Mouse (Mus musculus) intestine, embryonic 16.5 days (tissue): ENCODE results near the gene Hsd17b11. TPM values are rescaled to one million over a fixed set of nuclear protein-coding genes. Genes with fewer than 3 reads are reported as not detected.
A peak's percentile ranks its signal among the peaks of the same experiment; 100 is the strongest.

Experiments used
- ATAC-seq: fragments of 200-750 bp; cut with Nextera tagmentation; 2 replicates; pipeline ENCODE4 v1.8.0; 2017; ENCODE audit warnings: moderate TSS enrichment, moderate library complexity
- H3K27ac ChIP-seq: fragments of 300-500 bp; sonication (generic); 2 replicates; pipeline ENCODE4 v1.5.1; 2014; ENCODE audit warnings: mild to moderate bottlenecking, low read length
- H3K27me3 ChIP-seq: fragments of 300-500 bp; sonication (generic); replicated peaks from 2 replicates; pipeline ENCODE4 v1.6.1; 2014; ENCODE audit warnings: low read length, control low read depth, mixed read lengths; ENCODE audit not compliant: control insufficient read depth, insufficient read depth
- H3K36me3 ChIP-seq: fragments of 300-500 bp; sonication (generic); 2 replicates; pipeline ENCODE4 v1.6.1; 2014; ENCODE audit warnings: low read length, control low read depth; ENCODE audit not compliant: control insufficient read depth, insufficient read depth
- H3K4me1 ChIP-seq: fragments of 300-500 bp; sonication (generic); 2 replicates; pipeline ENCODE4 v1.6.1; 2014; ENCODE audit warnings: low read length, control low read depth, mixed read lengths; ENCODE audit not compliant: control insufficient read depth, insufficient read depth
- H3K4me2 ChIP-seq: fragments of 300-500 bp; sonication (generic); 2 replicates; pipeline ENCODE4 v1.6.1; 2014; ENCODE audit warnings: low read depth, low read length, control low read depth
- H3K4me3 ChIP-seq: fragments of 300-500 bp; sonication (generic); 2 replicates; pipeline ENCODE4 v1.5.1; 2014; ENCODE audit warnings: mild to moderate bottlenecking, low read length
- H3K9ac ChIP-seq: fragments of 300-500 bp; sonication (generic); 2 replicates; pipeline ENCODE4 v1.6.1; 2014; ENCODE audit warnings: low read depth, low read length
- H3K9me3 ChIP-seq: fragments of 300-500 bp; sonication (generic); 2 replicates; pipeline ENCODE4 v1.6.1; 2016; ENCODE audit warnings: low read length, control low read depth; ENCODE audit not compliant: control insufficient read depth
- WGBS: fragments of 180-500 bp; shearing (Covaris S2); extraction: QIAGEN DNeasy Blood & Tissue Kit; methylation state at CpG from one replicate; pipeline ENCODE4 v1.1.7; 2014; 5-methylcytosine and 5-hydroxymethylcytosine counted together
- polyA plus RNA-seq: library from polyadenylated mRNA; unstranded; fragments of >200 nt; fragmentation: Nextera tagmentation; extraction: Ambion mirVana; gene quantifications from 2 replicates; pipeline ENCODE4 v1.2.1, GENCODE M21; 2015

Hsd17b11 gene
- polyA plus RNA-seq, 1 experiment from 2014 or later, result 10.6 TPM

DNA sequence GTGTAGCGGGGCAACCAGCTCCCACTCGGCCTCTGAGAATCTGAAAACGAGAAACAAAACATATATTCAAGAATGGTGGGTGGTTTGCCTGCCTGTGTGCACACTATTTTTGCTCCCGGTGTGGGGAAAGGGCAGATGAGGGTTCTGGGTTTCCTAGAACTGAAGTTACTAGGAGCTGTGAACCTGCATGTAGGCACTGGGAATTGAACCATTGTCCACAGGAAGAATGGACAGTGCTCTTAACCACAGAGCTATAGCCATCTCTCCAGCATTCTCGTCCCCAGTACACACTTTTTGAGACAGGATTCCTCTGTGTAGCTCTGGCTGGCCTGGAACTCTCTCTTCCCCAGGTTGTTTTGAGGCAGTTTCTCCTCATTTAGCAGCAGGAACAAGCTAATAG is 839 bp upstream of the Hsd17b11 start:
- no peaks in the 10 kb centered on the region for H3K36me3 ChIP-seq
- H3K4me2 ChIP-seq, result peak overlapping the region; percentile 79
- H3K27me3 ChIP-seq, result no peaks in the 10 kb centered on the region
- no peak for ATAC-seq
- H3K9ac ChIP-seq, result peak overlapping the region; percentile 75
- H3K4me3 ChIP-seq, result peak overlapping the region; percentile 60
- H3K9me3 ChIP-seq, result no peaks in the 10 kb centered on the region
- H3K27ac ChIP-seq, result peak overlapping the region; percentile 96
- 32% methylated on average over 5 of the region's 5 CpGs for WGBS
- peaks cover 23% of the 10 kb centered on the region for H3K4me1 ChIP-seq

DNA sequence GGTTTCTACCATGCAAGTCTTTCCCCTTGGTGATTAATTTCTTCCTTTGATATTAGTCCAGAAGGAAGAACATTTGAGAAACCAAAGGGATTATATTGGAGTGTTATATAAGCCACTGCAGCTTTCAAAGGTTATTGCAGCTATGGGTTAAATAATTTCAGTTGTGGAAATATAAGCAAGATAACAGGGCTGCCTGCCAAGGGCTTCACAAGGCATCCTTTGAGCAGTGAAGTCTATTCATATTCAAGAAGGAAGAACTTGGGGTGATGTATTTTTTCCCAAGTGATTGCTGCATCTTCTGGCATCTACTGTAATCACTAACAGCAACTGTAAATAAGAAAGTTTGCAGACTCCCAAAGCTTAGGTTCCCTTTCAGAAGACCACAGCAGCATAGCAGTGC is 10.3 kb downstream of the Hsd17b11 start:
- Histone ChIP-seq H3K27me3 (no peaks in the 10 kb centered on the region), H3K27ac (no peak overlapping the region), H3K4me3 (no peak overlapping the region), H3K36me3 (0 out of 2 replicates have a peak, but pooled peaks cover 4% of the 10 kb centered on the region), H3K9ac (no peak overlapping the region), H3K4me2 (no peak overlapping the region), H3K9me3 (no peaks in the 10 kb centered on the region), H3K4me1 (peaks cover 2% of the 10 kb centered on the region; the same call in 1 of the 2 replicates)
- no peak for ATAC-seq

DNA sequence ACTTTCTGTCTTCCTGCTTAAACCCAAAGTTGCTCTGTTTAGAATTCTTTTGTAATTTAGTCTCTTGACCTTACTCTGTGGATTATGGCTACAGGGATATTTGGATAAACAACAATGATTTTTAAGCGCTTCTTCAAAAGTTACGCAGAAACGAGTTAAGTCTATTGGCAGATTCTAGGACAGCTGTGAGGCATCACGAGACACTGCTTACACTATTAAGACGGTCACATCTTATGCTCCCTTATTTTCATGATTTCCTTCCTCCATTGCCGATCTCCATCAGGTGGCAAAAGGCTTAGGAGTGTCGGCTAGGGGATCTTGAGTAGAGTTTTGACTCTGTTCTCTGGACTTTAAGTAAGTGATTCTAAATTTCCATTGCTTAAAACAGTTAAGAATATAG is 11.5 kb downstream of the Hsd17b11 start:
- Histone ChIP-seq H3K27me3 (no peaks in the 10 kb centered on the region), H3K9me3 (no peaks in the 10 kb centered on the region), H3K4me2 (no peak overlapping the region), H3K4me1 (peaks cover 2% of the 10 kb centered on the region; the same call in 1 of the 2 replicates), H3K36me3 (0 out of 2 replicates have a peak, but pooled peaks cover 4% of the 10 kb centered on the region), H3K9ac (no peak overlapping the region), H3K27ac (no peak overlapping the region), H3K4me3 (no peak overlapping the region)
- no peak for ATAC-seq
- WGBS, result 68% methylated on average over 7 of the region's 7 CpGs

DNA sequence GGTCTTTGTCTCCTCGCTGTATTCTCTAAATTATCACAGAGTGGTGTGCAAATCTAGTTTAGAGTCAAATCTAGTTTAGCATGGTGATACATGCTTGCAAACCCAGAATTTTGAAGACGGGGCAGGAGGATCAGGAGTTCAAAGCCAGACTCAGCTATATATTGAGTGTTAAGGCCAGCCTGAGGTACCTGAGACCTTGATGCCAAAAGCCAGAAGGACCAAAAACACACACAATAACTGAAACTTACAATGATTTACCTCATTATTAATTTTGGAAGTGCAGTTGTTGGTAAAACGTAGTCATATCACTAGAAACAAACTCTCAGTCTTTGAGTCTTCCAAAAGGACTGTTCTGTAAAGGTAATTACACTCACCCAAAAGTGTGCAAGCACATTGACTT is 12.3 kb downstream of the Hsd17b11 start:
- Histone ChIP-seq H3K9me3 (no peaks in the 10 kb centered on the region), H3K27ac (no peak overlapping the region), H3K36me3 (0 out of 2 replicates have a peak, but pooled peaks cover 4% of the 10 kb centered on the region), H3K27me3 (no peaks in the 10 kb centered on the region), H3K4me1 (peaks cover 2% of the 10 kb centered on the region; the same call in 1 of the 2 replicates), H3K4me2 (no peak overlapping the region), H3K9ac (no peak overlapping the region), H3K4me3 (no peak overlapping the region)
- ATAC-seq, result no peak
- WGBS, result 96% methylated on average over 3 of the region's 3 CpGs

DNA sequence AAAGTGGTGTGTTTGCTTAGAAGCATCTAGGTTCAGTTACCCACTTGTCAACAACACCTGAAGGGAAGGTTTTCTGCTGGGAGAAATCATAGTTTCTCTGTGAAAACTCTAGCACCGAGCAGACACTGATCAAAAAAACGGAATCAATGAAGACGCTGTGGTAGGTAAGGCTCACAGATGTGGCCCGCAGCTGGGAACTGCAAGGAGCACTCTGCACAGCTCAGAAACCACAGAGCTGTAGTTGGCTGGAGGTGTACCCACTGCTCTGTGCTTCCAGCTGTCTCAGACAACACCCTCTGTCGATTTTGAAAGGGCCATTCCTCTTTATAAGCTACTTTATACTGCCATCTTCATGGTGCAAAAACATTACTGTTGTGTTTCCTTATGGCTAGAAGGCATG is 13.9 kb downstream of the Hsd17b11 start:
- ATAC-seq, result no peak
- H3K4me1 ChIP-seq, result peaks cover 6% of the 10 kb centered on the region
- whole genome bisulfite sequencing, result 74% methylated on average over 5 of the region's 5 CpGs

DNA sequence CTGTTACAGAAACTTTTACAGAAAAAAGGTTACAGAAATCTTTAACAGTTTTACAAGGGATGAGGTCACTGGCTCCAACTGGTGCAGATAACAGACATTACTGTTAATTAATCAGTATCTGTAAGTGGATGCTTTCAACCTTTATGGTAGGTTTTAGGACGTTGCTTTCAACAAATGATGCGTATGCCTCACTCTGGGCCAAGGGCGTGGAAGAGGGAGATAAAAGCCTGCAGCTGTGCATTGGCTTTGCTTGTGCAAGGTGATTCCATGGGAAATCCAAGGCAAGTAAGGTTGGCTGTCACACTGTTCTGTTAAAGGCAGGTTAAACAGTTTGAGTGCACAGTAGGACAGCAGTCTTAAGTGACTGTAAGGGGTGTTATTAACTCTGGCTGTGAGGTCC is 14.9 kb downstream of the Hsd17b11 start:
- WGBS, result 59% methylated on average over 3 of the region's 3 CpGs
- no peak for ATAC-seq

More for the DNA sequence above, 13.9 kb downstream of the Hsd17b11 start:
- H3K4me2 ChIP-seq, result no peak overlapping the region
- H3K36me3 ChIP-seq, result 0 out of 2 replicates have a peak, but pooled peaks cover 4% of the 10 kb centered on the region
- H3K27ac ChIP-seq, result no peak overlapping the region
- no peaks in the 10 kb centered on the region for H3K9me3 ChIP-seq
- H3K9ac ChIP-seq, result no peak overlapping the region
- H3K27me3 ChIP-seq, result no peaks in the 10 kb centered on the region
- no peak overlapping the region for H3K4me3 ChIP-seq

DNA sequence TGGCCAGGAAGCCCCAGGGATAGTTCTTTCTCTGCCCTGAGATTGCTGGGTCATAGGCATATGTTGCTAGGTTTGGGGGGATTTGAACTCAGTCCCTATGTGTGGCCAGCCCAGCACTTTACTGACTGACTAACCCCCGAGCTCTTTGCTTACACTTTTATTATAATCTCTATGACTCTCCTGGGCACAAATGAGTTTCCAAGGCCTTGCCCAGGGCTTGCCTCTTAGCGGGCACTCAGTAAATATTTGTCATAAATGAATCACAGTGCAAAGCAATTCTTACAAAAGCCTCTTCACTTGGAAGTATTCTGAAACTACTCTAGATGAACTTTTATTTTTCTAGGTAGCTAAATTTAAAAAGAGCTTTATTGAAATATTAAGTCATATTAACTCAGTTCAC is 17.8 kb downstream of the Hsd17b11 start:
- Histone ChIP-seq H3K36me3 (peaks cover 4% of the 10 kb centered on the region; the same call in 1 of the 2 replicates), H3K4me1 (peaks cover 7% of the 10 kb centered on the region), H3K9me3 (no peaks in the 10 kb centered on the region), H3K4me2 (no peak overlapping the region), H3K4me3 (no peak overlapping the region), H3K27me3 (no peaks in the 10 kb centered on the region), H3K27ac (no peak overlapping the region), H3K9ac (no peak overlapping the region)
- WGBS, result 76% methylated on average over 2 of the region's 2 CpGs
- no peak for ATAC-seq

More for the DNA sequence above, 14.9 kb downstream of the Hsd17b11 start:
- Histone ChIP-seq H3K27ac (no peak overlapping the region), H3K4me1 (peaks cover 7% of the 10 kb centered on the region), H3K36me3 (peaks cover 4% of the 10 kb centered on the region; the same call in 1 of the 2 replicates), H3K27me3 (no peaks in the 10 kb centered on the region), H3K9ac (no peak overlapping the region), H3K4me2 (no peak overlapping the region), H3K4me3 (no peak overlapping the region), H3K9me3 (no peaks in the 10 kb centered on the region)

DNA sequence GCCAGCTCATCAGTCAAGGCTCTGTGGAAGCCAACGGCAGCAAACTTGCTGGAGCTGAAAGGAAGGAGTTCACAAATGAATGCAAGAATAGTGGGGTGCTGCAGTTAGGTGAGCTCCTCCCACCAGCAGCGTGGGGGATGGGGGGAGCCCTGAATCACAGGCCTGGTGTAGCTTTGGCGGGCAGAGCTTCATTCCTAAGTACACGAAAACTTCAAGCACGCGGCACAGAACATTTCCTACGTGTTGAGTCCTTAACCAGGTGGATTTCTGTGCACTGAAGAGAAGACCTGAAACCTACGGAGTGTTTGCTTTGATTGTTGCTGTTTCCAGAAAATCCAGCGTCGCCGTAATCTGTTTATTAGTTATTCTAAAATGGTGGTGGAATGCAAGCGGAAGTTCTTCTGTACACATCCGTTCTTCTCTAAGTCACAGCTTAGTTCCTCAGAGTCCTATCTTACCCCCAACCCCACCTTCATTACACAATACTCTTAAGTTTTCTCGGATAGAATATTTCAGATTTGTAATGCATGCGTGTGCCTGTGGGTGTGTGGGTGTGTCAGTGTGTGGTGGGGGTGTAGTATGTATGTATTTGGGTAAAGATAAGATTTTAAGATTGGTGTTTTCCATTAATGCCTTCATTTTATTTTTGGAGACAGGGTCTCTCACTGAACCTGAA is 18.3 kb downstream of the Hsd17b11 start:
- Histone ChIP-seq H3K4me2 (0 out of 2 replicates have a peak overlapping the region, but pooled peaks have one; percentile 5), H3K4me3 (no peak overlapping the region), H3K36me3 (peaks cover 4% of the 10 kb centered on the region; the same call in 1 of the 2 replicates), H3K27ac (0 out of 2 replicates have a peak overlapping the region, but pooled peaks have one; percentile 26), H3K9ac (no peak overlapping the region), H3K27me3 (no peaks in the 10 kb centered on the region), H3K9me3 (no peaks in the 10 kb centered on the region), H3K4me1 (peaks cover 10% of the 10 kb centered on the region)
- 50% methylated on average over 15 of the region's 15 CpGs for WGBS
- peak; percentile 36; the same call in 1 of the 2 replicates for ATAC-seq

DNA sequence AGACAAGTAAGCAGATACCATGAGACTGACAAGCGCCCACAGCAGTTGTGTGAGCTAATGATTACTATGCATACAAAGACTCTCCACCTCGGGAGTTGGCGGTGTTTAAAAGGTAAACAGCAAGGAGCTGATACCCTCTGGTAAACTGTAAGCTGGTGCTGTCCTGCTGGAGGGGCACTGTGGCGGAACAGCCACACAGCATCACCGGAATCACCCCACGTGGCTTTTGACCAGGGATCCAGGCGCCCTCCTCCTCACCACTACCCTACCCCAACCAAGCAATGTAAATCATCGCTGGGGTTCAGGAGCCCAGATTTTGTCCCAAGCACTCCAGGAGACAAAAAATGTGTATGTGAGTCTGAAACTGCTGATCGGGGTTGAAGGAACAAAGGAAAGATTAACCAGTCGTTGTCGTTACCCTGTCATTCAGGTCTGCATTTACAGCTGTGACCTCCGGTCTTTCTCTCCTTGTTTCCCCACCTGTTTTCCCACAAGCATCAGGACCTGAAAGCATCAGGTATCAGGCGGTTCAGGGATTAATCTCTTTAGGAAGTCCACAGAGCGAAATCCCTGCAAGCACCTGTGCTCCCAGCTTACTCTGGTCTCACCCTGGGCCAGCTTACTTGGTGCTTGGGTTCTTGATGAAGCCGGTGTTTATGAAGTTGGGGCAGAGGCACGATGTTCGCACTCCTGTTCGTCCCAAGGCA is 19.0 kb downstream of the Hsd17b11 start:
- WGBS, result 38% methylated on average over 18 of the region's 18 CpGs
- Histone ChIP-seq H3K36me3 (peaks cover 1% of the 10 kb centered on the region; the same call in 1 of the 2 replicates), H3K4me1 (peaks cover 10% of the 10 kb centered on the region), H3K27ac (0 out of 2 replicates have a peak overlapping the region, but pooled peaks have one; percentile 26), H3K27me3 (no peaks in the 10 kb centered on the region), H3K4me3 (no peak overlapping the region), H3K4me2 (0 out of 2 replicates have a peak overlapping the region, but pooled peaks have one; percentile 5), H3K9me3 (no peaks in the 10 kb centered on the region), H3K9ac (0 out of 2 replicates have a peak overlapping the region, but pooled peaks have one; percentile 6)
- ATAC-seq, result peak; percentile 34; the same call in 1 of the 2 replicates
